Mouse (Mus musculus) heart, postnatal 0 days (tissue): ENCODE measurements around the gene Pdzrn3. TPM values are rescaled to one million over a fixed set of nuclear protein-coding genes. Genes with fewer than 3 reads are reported as not detected.

Experiments
- ATAC-seq: fragments of 200-750 bp; cut with Nextera tagmentation; 2 replicates; pipeline ENCODE4 v1.8.0; 2017; ENCODE audit warnings: low read depth, moderate number of reproducible peaks, moderate library complexity; ENCODE audit not compliant: insufficient read depth
- DNase-seq: peaks from one replicate; pipeline ENCODE4 v3.0.0-alpha.2; 2016; ENCODE audit warnings: low spot score
- H3K27ac ChIP-seq: fragments of 300-500 bp; sonication (generic); 2 replicates; pipeline ENCODE4 v1.5.1; 2014; ENCODE audit warnings: low read depth, mild to moderate bottlenecking
- H3K27me3 ChIP-seq: fragments of 300-500 bp; sonication (generic); 2 replicates; pipeline ENCODE4 v1.6.1; 2014; ENCODE audit warnings: low read length, mixed read lengths; ENCODE audit not compliant: control insufficient read depth, insufficient read depth
- H3K36me3 ChIP-seq: fragments of 300-500 bp; sonication (generic); replicated peaks from 2 replicates; pipeline ENCODE4 v1.6.1; 2014; ENCODE audit warnings: low read length, mixed read lengths; ENCODE audit not compliant: control insufficient read depth, insufficient read depth
- H3K4me1 ChIP-seq: fragments of 300-500 bp; sonication (generic); 2 replicates; pipeline ENCODE4 v1.6.1; 2014; ENCODE audit warnings: antibody characterized with exemption; ENCODE audit not compliant: control insufficient read depth, insufficient read depth
- H3K4me2 ChIP-seq: fragments of 300-500 bp; sonication (generic); 2 replicates; pipeline ENCODE4 v1.6.1; 2014; ENCODE audit warnings: low read depth, mild to moderate bottlenecking, low read length, moderate library complexity
- H3K4me3 ChIP-seq: fragments of 300-500 bp; sonication (generic); 2 replicates; pipeline ENCODE4 v1.5.1; 2014; ENCODE audit warnings: low read depth, low read length
- H3K9ac ChIP-seq: fragments of 300-500 bp; sonication (generic); replicated peaks from 2 replicates; pipeline ENCODE4 v1.6.1; 2014; ENCODE audit warnings: low read depth, low read length, mixed read lengths
- H3K9me3 ChIP-seq: fragments of 300-500 bp; sonication (generic); replicated peaks from 2 replicates; pipeline ENCODE4 v1.6.1; 2016; ENCODE audit warnings: low read length; ENCODE audit not compliant: control insufficient read depth
- CTCF ChIP-seq: IDR thresholded peaks from 2 replicates; pipeline ENCODE4 v1.5.1; 2016; ENCODE audit warnings: antibody characterized with exemption, control low read depth, low read depth
- EP300 ChIP-seq: IDR thresholded peaks from 2 replicates; pipeline ENCODE4 v1.6.1; 2016; ENCODE audit warnings: antibody characterized with exemption, low read depth
- WGBS: fragments of 180-500 bp; shearing (Covaris S2); extraction: QIAGEN DNeasy Blood & Tissue Kit; methylation state at CpG from one replicate; pipeline ENCODE4 v1.1.7; 2014; 5-methylcytosine and 5-hydroxymethylcytosine counted together
- polyA plus RNA-seq: library from polyadenylated mRNA; unstranded; fragments of >200 nt; fragmentation: Nextera tagmentation; extraction: Ambion mirVana; gene quantifications from 2 replicates; pipeline ENCODE4 v1.2.1, GENCODE M21; 2015
- total RNA-seq: library from RNA; depleted of rRNA; stranded (reverse); fragments of >200 nt; gene quantifications from 2 replicates; pipeline ENCODE4 v1.2.3, GENCODE M21; 2014; ENCODE audit warnings: low replicate concordance

Gene Pdzrn3
- total and polyA plus RNA-seq, 2 experiments from 2014 or later = 12.2 to 116 TPM

- WGBS = 44% methylated on average over 7 of the region's 7 CpGs
- peaks cover 78% of the 10 kb centered on the region for H3K4me1 ChIP-seq
- H3K9me3 ChIP-seq = no peaks in the 10 kb centered on the region
- H3K36me3 ChIP-seq = peaks cover 5% of the 10 kb centered on the region; the same call in 1 of the 2 replicates
- H3K4me3 ChIP-seq = no peak overlapping the region
- no peak for ATAC-seq
- DNase-seq = no peak
- no peak overlapping the region for H3K9ac ChIP-seq
- H3K4me2 ChIP-seq = no peak overlapping the region
- no peaks in the 10 kb centered on the region for H3K27me3 ChIP-seq
- TF ChIP-seq CTCF = no peak
- no peak for TF ChIP-seq EP300
- H3K27ac ChIP-seq = peak overlapping the region; percentile 90
Observed at GRCm38 (mm10) chr6:101270095-101270826, 107.4 kb downstream of the Pdzrn3 start.

GRCm38 (mm10) chr6:101269335-101270094 lies 108.2 kb downstream of the Pdzrn3 start:
- no peak overlapping the region for H3K4me2 ChIP-seq
- TF ChIP-seq CTCF = no peak
- peaks cover 5% of the 10 kb centered on the region; the same call in 1 of the 2 replicates for H3K36me3 ChIP-seq
- H3K4me1 ChIP-seq = peaks cover 78% of the 10 kb centered on the region
- H3K4me3 ChIP-seq = no peak overlapping the region
- H3K9me3 ChIP-seq = no peaks in the 10 kb centered on the region
- no peak overlapping the region for H3K27ac ChIP-seq
- 62% methylated on average over 10 of the region's 10 CpGs for WGBS
- DNase-seq = no peak
- H3K27me3 ChIP-seq = no peaks in the 10 kb centered on the region
- no peak overlapping the region for H3K9ac ChIP-seq
- no peak for ATAC-seq

GRCm38 (mm10) chr6:101268266-101268665 lies 109.4 kb downstream of the Pdzrn3 start:
- H3K27ac ChIP-seq = 0 out of 2 replicates have a peak overlapping the region, but pooled peaks have one; percentile 23
- H3K9ac ChIP-seq = no peak overlapping the region
- TF ChIP-seq EP300 (no peak), CTCF (no peak)
- no peak overlapping the region for H3K4me3 ChIP-seq
- H3K27me3 ChIP-seq = no peaks in the 10 kb centered on the region
- no peak overlapping the region for H3K4me2 ChIP-seq
- ATAC-seq (no peak), DNase-seq (no peak)
- no peaks in the 10 kb centered on the region for H3K9me3 ChIP-seq
- peaks cover 67% of the 10 kb centered on the region for H3K4me1 ChIP-seq
- H3K36me3 ChIP-seq = peaks cover 5% of the 10 kb centered on the region; the same call in 1 of the 2 replicates
- 66% methylated on average over 1 of the region's 1 CpGs for WGBS

GRCm38 (mm10) chr6:101266787-101267186 lies 110.9 kb downstream of the Pdzrn3 start:
- TF ChIP-seq EP300 (no peak), CTCF (peak; percentile 96)
- no peak overlapping the region for H3K4me2 ChIP-seq
- no peaks in the 10 kb centered on the region for H3K36me3 ChIP-seq
- H3K4me1 ChIP-seq = peaks cover 52% of the 10 kb centered on the region
- H3K27ac ChIP-seq = no peak overlapping the region
- H3K9ac ChIP-seq = no peak overlapping the region
- peak; percentile 85 for DNase-seq
- H3K9me3 ChIP-seq = no peaks in the 10 kb centered on the region
- 13% methylated on average over 1 of the region's 1 CpGs for WGBS
- peak; percentile 70 for ATAC-seq
- H3K27me3 ChIP-seq = no peaks in the 10 kb centered on the region
- H3K4me3 ChIP-seq = no peak overlapping the region

GRCm38 (mm10) chr6:101263544-101263943 lies 114.2 kb downstream of the Pdzrn3 start:
- DNase-seq = no peak
- no peak overlapping the region for H3K4me2 ChIP-seq
- ATAC-seq = no peak
- H3K27me3 ChIP-seq = no peaks in the 10 kb centered on the region
- TF ChIP-seq EP300 (no peak), CTCF (no peak)
- 69% methylated on average over 4 of the region's 4 CpGs for WGBS
- no peak overlapping the region for H3K27ac ChIP-seq
- no peaks in the 10 kb centered on the region for H3K36me3 ChIP-seq
- peaks cover 35% of the 10 kb centered on the region for H3K4me1 ChIP-seq
- H3K9ac ChIP-seq = no peak overlapping the region
- no peak overlapping the region for H3K4me3 ChIP-seq
- H3K9me3 ChIP-seq = no peaks in the 10 kb centered on the region
